Mouse (Mus musculus) MEL (cell line): ENCODE data around the gene Shprh. TPM values are rescaled to one million over a fixed set of nuclear protein-coding genes. Genes with fewer than 3 reads are reported as not detected.

Experiments
- DNase-seq: peaks from one replicate; pipeline ENCODE4 v3.0.0; 2011; ENCODE audit warnings: low read depth, low spot score
- H3K27ac ChIP-seq: 2 replicates; pipeline ENCODE4 v1.5.1; 2012; ENCODE audit warnings: low read depth, mild to moderate bottlenecking, control low read depth, low read length, moderate library complexity; ENCODE audit not compliant: control insufficient read depth
- H3K27me3 ChIP-seq, 2 experiments: fragments of 150-350 bp in 1 of 2; sonication (generic) in 1 of 2; 2 replicates each; pipeline ENCODE4 v1.6.1; 2012; ENCODE audit warnings: low read length in 2 of 2, mild to moderate bottlenecking in 2 of 2, improper control_type of control experiment in 1 of 2, moderate library complexity in 1 of 2; ENCODE audit not compliant: insufficient read depth in 2 of 2, control insufficient read depth in 1 of 2
- H3K36me3 ChIP-seq, 2 experiments: 2 replicates each; pipeline ENCODE4 v1.6.1; 2012 to 2014; ENCODE audit warnings: low read length in 2 of 2, improper control_type of control experiment in 1 of 2, inconsistent platforms in 1 of 2, mild to moderate bottlenecking in 1 of 2; ENCODE audit not compliant: insufficient read depth in 2 of 2, control insufficient read depth in 1 of 2
- H3K4me1 ChIP-seq, 2 experiments: fragments of 150-350 bp in 1 of 2; sonication (generic) in 1 of 2; 2 replicates each; pipeline ENCODE4 v1.6.1; 2012; ENCODE audit warnings: low read length in 2 of 2, improper control_type of control experiment in 1 of 2, mild to moderate bottlenecking in 1 of 2; ENCODE audit not compliant: insufficient read depth in 2 of 2, control insufficient read depth in 1 of 2
- H3K4me3 ChIP-seq, 2 experiments: fragments of 150-350 bp in 1 of 2; sonication (generic) in 1 of 2; 2 replicates each; pipeline ENCODE4 v1.5.1; 2012; ENCODE audit warnings: low read depth in 2 of 2, low read length in 2 of 2, mild to moderate bottlenecking in 2 of 2, moderate library complexity in 2 of 2, control low read depth in 1 of 2, improper control_type of control experiment in 1 of 2; ENCODE audit not compliant: control insufficient read depth in 1 of 2, insufficient read depth in 1 of 2
- H3K79me2 ChIP-seq: 2 replicates; pipeline ENCODE4 v1.6.1; 2012; ENCODE audit warnings: mild to moderate bottlenecking, low read length, moderate library complexity; ENCODE audit not compliant: control insufficient read depth, poor library complexity, insufficient read depth
- H3K9ac ChIP-seq: 2 replicates; pipeline ENCODE4 v1.6.1; 2012; ENCODE audit warnings: low read depth, mild to moderate bottlenecking, control low read depth, low read length, moderate library complexity; ENCODE audit not compliant: control insufficient read depth, poor library complexity, severe bottlenecking
- H3K9me3 ChIP-seq: fragments of 150-350 bp; sonication (generic); replicated peaks from 2 replicates; pipeline ENCODE4 v1.6.1; 2012; ENCODE audit warnings: mild to moderate bottlenecking, low read length, improper control_type of control experiment, moderate library complexity; ENCODE audit not compliant: insufficient read depth
- CHD1 ChIP-seq: IDR thresholded peaks from 2 replicates; pipeline ENCODE4 v1.6.1; 2012; ENCODE audit warnings: low read depth, mild to moderate bottlenecking, inconsistent platforms, low read length, improper control_type of control experiment
- CHD2 ChIP-seq: IDR thresholded peaks from 2 replicates; pipeline ENCODE4 v1.6.1; 2011; ENCODE audit warnings: low read length, improper control_type of control experiment
- CTCF ChIP-seq, 3 experiments: IDR thresholded peaks in 2 of 3; conservative IDR thresholded peaks in 1 of 3; 2 replicates each; pipeline ENCODE4 v1.5.1; 2011 to 2012; ENCODE audit warnings: low read length in 3 of 3, low read depth in 2 of 3, mild to moderate bottlenecking in 2 of 3, improper control_type of control experiment in 1 of 3, inconsistent platforms in 1 of 3, mixed read lengths in 1 of 3, moderate library complexity in 1 of 3; ENCODE audit not compliant: control insufficient read depth in 1 of 3, insufficient read depth in 1 of 3, poor library complexity in 1 of 3, severe bottlenecking in 1 of 3
- EP300 ChIP-seq, 2 experiments: IDR thresholded peaks; 2 replicates each; pipeline ENCODE4 v1.6.1; 2011; ENCODE audit warnings: improper control_type of control experiment in 2 of 2, low read length in 2 of 2, low read depth in 1 of 2, mild to moderate bottlenecking in 1 of 2
- GABPA ChIP-seq: IDR thresholded peaks from 2 replicates; pipeline ENCODE4 v1.6.1; 2012; ENCODE audit warnings: low read depth, mild to moderate bottlenecking, inconsistent platforms, low read length, improper control_type of control experiment, moderate library complexity
- GATA1 ChIP-seq: IDR thresholded peaks from 2 replicates; pipeline ENCODE4 v1.6.1; 2011; ENCODE audit warnings: low read depth, low read length, improper control_type of control experiment
- MAX ChIP-seq: IDR thresholded peaks from 2 replicates; pipeline ENCODE4 v1.6.1; 2011; ENCODE audit warnings: low read length, improper control_type of control experiment
- MXI1 ChIP-seq: IDR thresholded peaks from 2 replicates; pipeline ENCODE4 v1.6.1; 2011; ENCODE audit warnings: mild to moderate bottlenecking, low read depth, low read length, improper control_type of control experiment
- MYC ChIP-seq: IDR thresholded peaks from 2 replicates; pipeline ENCODE4 v1.6.1; 2011; ENCODE audit warnings: low read depth, mild to moderate bottlenecking, low read length, improper control_type of control experiment, moderate library complexity
- NRF1 ChIP-seq: IDR thresholded peaks from 2 replicates; pipeline ENCODE4 v1.6.1; 2014; ENCODE audit warnings: low read depth, mild to moderate bottlenecking, inconsistent platforms, low read length, improper control_type of control experiment, moderate library complexity; ENCODE audit not compliant: poor library complexity, insufficient read depth, severe bottlenecking
- POLR2A ChIP-seq, 2 experiments: IDR thresholded peaks; 2 replicates each; pipeline ENCODE4 v1.6.1; 2011 to 2012; ENCODE audit warnings: low read length in 2 of 2, mild to moderate bottlenecking in 2 of 2, control low read depth in 1 of 2, improper control_type of control experiment in 1 of 2, low read depth in 1 of 2, moderate library complexity in 1 of 2; ENCODE audit not compliant: control insufficient read depth in 1 of 2, insufficient read depth in 1 of 2, poor library complexity in 1 of 2
- SIN3A ChIP-seq: IDR thresholded peaks from 2 replicates; pipeline ENCODE4 v1.6.1; 2012; ENCODE audit warnings: low read length, improper control_type of control experiment, inconsistent platforms
- TBP ChIP-seq: IDR thresholded peaks from 2 replicates; pipeline ENCODE4 v1.8.0; 2011; ENCODE audit warnings: low read depth, low read length, improper control_type of control experiment
- UBTF ChIP-seq: IDR thresholded peaks from 2 replicates; pipeline ENCODE4 v1.6.1; 2012; ENCODE audit warnings: low read depth, mild to moderate bottlenecking, inconsistent platforms, low read length, improper control_type of control experiment, moderate library complexity, borderline replicate concordance; ENCODE audit not compliant: insufficient read depth
- USF1 ChIP-seq: IDR thresholded peaks from 2 replicates; pipeline ENCODE4 v1.6.1; 2014; ENCODE audit warnings: low read depth, mild to moderate bottlenecking, inconsistent platforms, low read length, improper control_type of control experiment, moderate library complexity
- USF2 ChIP-seq, 2 experiments: IDR thresholded peaks; 2 replicates each; pipeline ENCODE4 v1.6.1; 2011 to 2012; ENCODE audit warnings: improper control_type of control experiment in 2 of 2, low read length in 2 of 2, borderline replicate concordance in 1 of 2, inconsistent platforms in 1 of 2, low read depth in 1 of 2, mild to moderate bottlenecking in 1 of 2; ENCODE audit not compliant: insufficient read depth in 1 of 2
- ZKSCAN1 ChIP-seq: IDR thresholded peaks from 2 replicates; pipeline ENCODE4 v1.6.1; 2012; ENCODE audit warnings: low read depth, mild to moderate bottlenecking, inconsistent platforms, low read length, improper control_type of control experiment, moderate library complexity
- ZNF384 ChIP-seq: IDR thresholded peaks from 2 replicates; pipeline ENCODE4 v1.6.1; 2012; ENCODE audit warnings: low read depth, mild to moderate bottlenecking, inconsistent platforms, low read length, improper control_type of control experiment
- polyA plus RNA-seq, 2 experiments: library from polyadenylated mRNA; stranded (reverse) in 1 of 2; unstranded in 1 of 2; fragments of >175 nt in 1 of 2; fragments of >200 nt in 1 of 2; gene quantifications; 2 replicates each; pipeline versions ENCODE4 v1.2.1 to v1.2.4; 2012; ENCODE audit warnings: low replicate concordance in 2 of 2, low read depth in 1 of 2; ENCODE audit not compliant: insufficient read length in 2 of 2, insufficient read depth in 1 of 2, missing spikeins in 1 of 2
- total RNA-seq: library from RNA; depleted of rRNA; stranded (reverse); fragments of 300-350 nt; gene quantifications from 2 replicates; pipeline ENCODE4 v1.2.3, GENCODE M21; 2012

Gene Shprh
- total and polyA plus RNA-seq, 3 experiments = 11.0 to 13.3 TPM; not detected in 1

GRCm38 (mm10) chr10:11121781-11122180, 27.4 kb upstream of the Shprh start:
- Histone ChIP-seq H3K36me3 (no peaks in the 10 kb centered on the region), H3K27me3 (no peaks in the 10 kb centered on the region), H3K9me3 (no peaks in the 10 kb centered on the region), H3K4me3 (no peak overlapping the region)
- no peak for DNase-seq
- TF ChIP-seq ZKSCAN1 (no peak), ZNF384 (no peak), NRF1 (no peak), EP300 (IDR thresholded peaks at IDR 0.05; ENCODE audit: low read depth in 1 of 2, low read length in 2 of 2) (no peak), UBTF (no peak), SIN3A (no peak), USF2 (IDR thresholded peaks at IDR 0.05; ENCODE audit: borderline replicate concordance in 1 of 2, insufficient read depth in 1 of 2, low read depth in 1 of 2, low read length in 2 of 2) (no peak), CHD2 (no peak), TBP (no peak), GABPA (no peak)
- TF ChIP-seq, all 39 proteins: peak for 0
- Histone ChIP-seq H3K9ac (no peak overlapping the region), H3K79me2 (no peaks in the 10 kb centered on the region), H3K4me1 (no peaks in the 10 kb centered on the region), H3K27ac (no peak overlapping the region)

GRCm38 (mm10) chr10:11145580-11145979, 3.6 kb upstream of the Shprh start:
- H3K79me2 ChIP-seq = peaks cover 12% of the 10 kb centered on the region
- no peaks in the 10 kb centered on the region for H3K27me3 ChIP-seq
- H3K4me3 ChIP-seq = no peak overlapping the region
- TF ChIP-seq MXI1 (peak; percentile 54; the same call in 1 of the 2 replicates), CHD1 (no peak), MYC (peak; percentile 98), EP300 (IDR thresholded peaks at IDR 0.05; ENCODE audit: low read depth in 1 of 2, low read length in 2 of 2) (peak; percentile 50 to 58; a peak in 3 of 4 replicates), USF1 (peak; percentile 11; the same call in 1 of the 2 replicates), TBP (0 out of 2 replicates have a peak, but pooled peaks have one; percentile 23), GATA1 (peak; percentile 45; the same call in 1 of the 2 replicates), POLR2A (IDR thresholded peaks at IDR 0.05; ENCODE audit: control insufficient read depth in 1 of 2, insufficient read depth in 1 of 2, low read depth in 1 of 2, low read length in 2 of 2, poor library complexity in 1 of 2) (no peak), CTCF (IDR thresholded peaks at IDR 0.05 in 2 of 3, conservative IDR thresholded peaks at IDR 0.05 in 1 of 3; ENCODE audit: control insufficient read depth in 1 of 3, insufficient read depth in 1 of 3, low read depth in 2 of 3, low read length in 3 of 3, poor library complexity in 1 of 3, severe bottlenecking in 1 of 3) (no peak), MAX (peak; percentile 95)
- peaks cover 0 to 11% of the 10 kb centered on the region in 2 experiments; a peak in 2 of 4 replicates for H3K36me3 ChIP-seq
- no peaks in the 10 kb centered on the region for H3K9me3 ChIP-seq
- DNase-seq = peak; percentile 60
- no peak overlapping the region for H3K9ac ChIP-seq
- peaks cover 6 to 7% of the 10 kb centered on the region in 2 experiments; a peak in 3 of 4 replicates for H3K4me1 ChIP-seq
- H3K27ac ChIP-seq = no peak overlapping the region
